Mouse (Mus musculus) lung, postnatal 0 days (tissue): ENCODE data around the gene Zgpat. TPM values are rescaled to one million over a fixed set of nuclear protein-coding genes. Genes with fewer than 3 reads are reported as not detected.

Experiments used
- ATAC-seq: fragments of 200-750 bp; cut with Nextera tagmentation; 2 replicates; pipeline ENCODE4 v1.8.0; 2017; ENCODE audit warnings: moderate library complexity
- DNase-seq: peaks from one replicate; pipeline ENCODE4 v3.0.0-alpha.2; 2016; ENCODE audit warnings: low spot score
- H3K27ac ChIP-seq: fragments of 300-500 bp; sonication (generic); 2 replicates; pipeline ENCODE4 v1.5.1; 2014; ENCODE audit warnings: antibody characterized with exemption, mild to moderate bottlenecking, low read length, mixed read lengths
- H3K27me3 ChIP-seq: fragments of 300-500 bp; sonication (generic); replicated peaks from 2 replicates; pipeline ENCODE4 v1.6.1; 2014; ENCODE audit warnings: low read length, mixed read lengths; ENCODE audit not compliant: insufficient read depth
- H3K36me3 ChIP-seq: fragments of 300-500 bp; sonication (generic); 2 replicates; pipeline ENCODE4 v1.6.1; 2014; ENCODE audit warnings: low read length, mixed read lengths; ENCODE audit not compliant: insufficient read depth
- H3K4me1 ChIP-seq: fragments of 300-500 bp; sonication (generic); 2 replicates; pipeline ENCODE4 v1.6.1; 2014; ENCODE audit warnings: antibody characterized with exemption, low read depth, low read length, mixed read lengths; ENCODE audit not compliant: insufficient read depth
- H3K4me2 ChIP-seq: fragments of 300-500 bp; sonication (generic); replicated peaks from 2 replicates; pipeline ENCODE4 v1.6.1; 2014; ENCODE audit warnings: low read depth, mild to moderate bottlenecking, low read length, moderate library complexity, mixed read lengths
- H3K4me3 ChIP-seq: fragments of 300-500 bp; sonication (generic); 2 replicates; pipeline ENCODE4 v1.5.1; 2014; ENCODE audit warnings: low read depth, low read length
- H3K9ac ChIP-seq: fragments of 300-500 bp; sonication (generic); replicated peaks from 2 replicates; pipeline ENCODE4 v1.6.1; 2014; ENCODE audit warnings: low read depth, mild to moderate bottlenecking
- H3K9me3 ChIP-seq: fragments of 300-500 bp; sonication (generic); 2 replicates; pipeline ENCODE4 v1.6.1; 2016; ENCODE audit warnings: low read length, mixed read lengths
- CTCF ChIP-seq: IDR thresholded peaks from 2 replicates; pipeline ENCODE4 v1.5.1; 2016; ENCODE audit warnings: antibody characterized with exemption, mild to moderate bottlenecking
- EP300 ChIP-seq: IDR thresholded peaks from 2 replicates; pipeline ENCODE4 v1.6.1; 2016; ENCODE audit warnings: antibody characterized with exemption, mild to moderate bottlenecking, control low read depth
- WGBS: fragments of 180-500 bp; shearing (Covaris S2); extraction: QIAGEN DNeasy Blood & Tissue Kit; methylation state at CpG from one replicate; pipeline ENCODE4 v1.1.7; 2014; 5-methylcytosine and 5-hydroxymethylcytosine counted together
- polyA plus RNA-seq: library from polyadenylated mRNA; unstranded; fragments of >200 nt; fragmentation: Nextera tagmentation; extraction: Ambion mirVana; gene quantifications from 2 replicates; pipeline ENCODE4 v1.2.1, GENCODE M21; 2015

Gene Zgpat
- polyA plus RNA-seq, 1 experiment from 2014 or later: 22.9 TPM

- DNase-seq (peak; percentile 73), ATAC-seq (peak; percentile 62)
- H3K4me1 ChIP-seq: no peaks in the 10 kb centered on the region
- no peak overlapping the region for H3K4me3 ChIP-seq
- TF ChIP-seq EP300: no peak
- TF ChIP-seq CTCF: peak; percentile 77
- no peak overlapping the region for H3K27ac ChIP-seq
- H3K9me3 ChIP-seq: no peaks in the 10 kb centered on the region
- H3K36me3 ChIP-seq: peaks cover 23% of the 10 kb centered on the region; the same call in 1 of the 2 replicates
- no peaks in the 10 kb centered on the region for H3K27me3 ChIP-seq
- no peak overlapping the region for H3K4me2 ChIP-seq
- no peak overlapping the region for H3K9ac ChIP-seq
- WGBS: 57% methylated on average over 3 of the region's 3 CpGs
Measured at GRCm38 (mm10) chr2:181334023-181334422, 30.7 kb upstream of the Zgpat start.

- Histone ChIP-seq H3K27me3 (no peaks in the 10 kb centered on the region), H3K36me3 (peaks cover 22% of the 10 kb centered on the region; the same call in 1 of the 2 replicates), H3K9ac (no peak overlapping the region), H3K27ac (no peak overlapping the region), H3K4me1 (no peaks in the 10 kb centered on the region), H3K9me3 (no peaks in the 10 kb centered on the region), H3K4me2 (no peak overlapping the region), H3K4me3 (no peak overlapping the region)
- ATAC-seq (no peak), DNase-seq (no peak)
- 92% methylated on average over 4 of the region's 4 CpGs for WGBS
- no peak for TF ChIP-seq CTCF
- TF ChIP-seq EP300: no peak
Measured at GRCm38 (mm10) chr2:181340426-181340825, 24.3 kb upstream of the Zgpat start.

GRCm38 (mm10) chr2:181342766-181343165, 22.0 kb upstream of the Zgpat start:
- Histone ChIP-seq H3K4me2 (no peak overlapping the region), H3K4me1 (no peaks in the 10 kb centered on the region), H3K27me3 (no peaks in the 10 kb centered on the region), H3K9me3 (no peaks in the 10 kb centered on the region), H3K9ac (no peak overlapping the region), H3K36me3 (peaks cover 13% of the 10 kb centered on the region; the same call in 1 of the 2 replicates), H3K27ac (no peak overlapping the region), H3K4me3 (no peak overlapping the region)
- no peak for DNase-seq
- TF ChIP-seq EP300 (no peak), CTCF (no peak)
- no peak for ATAC-seq
- WGBS: 89% methylated on average over 6 of the region's 6 CpGs

DNA sequence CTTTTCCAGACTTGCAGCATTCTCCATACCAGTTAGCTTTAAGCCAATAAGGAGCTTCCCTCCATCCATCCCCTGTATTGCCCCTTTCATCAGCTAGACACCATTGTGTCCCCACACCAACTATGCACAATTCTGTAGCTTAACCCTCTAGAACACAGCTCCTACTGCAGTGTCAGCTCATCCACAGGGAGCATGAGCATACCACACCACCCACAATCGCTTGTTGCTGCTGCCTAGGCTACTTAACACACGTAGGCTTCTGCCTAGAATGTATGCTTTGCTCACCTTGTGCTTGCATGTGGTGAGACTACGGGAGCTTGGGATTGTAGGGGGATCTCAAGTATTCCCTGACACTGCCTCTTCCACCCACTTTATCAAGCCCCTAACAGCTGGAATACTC, 7.9 kb upstream of the Zgpat start:
- WGBS: 75% methylated on average over 3 of the region's 3 CpGs
- H3K9me3 ChIP-seq: no peaks in the 10 kb centered on the region
- DNase-seq (no peak), ATAC-seq (no peak)
- no peak overlapping the region for H3K27ac ChIP-seq
- no peaks in the 10 kb centered on the region for H3K27me3 ChIP-seq
- peaks cover 40% of the 10 kb centered on the region for H3K36me3 ChIP-seq
- H3K9ac ChIP-seq: no peak overlapping the region
- TF ChIP-seq EP300 (no peak), CTCF (no peak)
- H3K4me3 ChIP-seq: no peak overlapping the region
- no peaks in the 10 kb centered on the region for H3K4me1 ChIP-seq
- no peak overlapping the region for H3K4me2 ChIP-seq

- H3K9me3 ChIP-seq: no peaks in the 10 kb centered on the region
Measured at GRCm38 (mm10) chr2:181363946-181364345, 782 bp upstream of the Zgpat start.

GRCm38 (mm10) chr2:181364487-181364859, 255 bp upstream of the Zgpat start:
- Histone ChIP-seq H3K27me3 (no peaks in the 10 kb centered on the region), H3K9ac (peak overlapping the region; percentile 86), H3K36me3 (peaks cover 21% of the 10 kb centered on the region), H3K4me2 (peak overlapping the region; percentile 97), H3K4me3 (peak overlapping the region; percentile 91), H3K27ac (peak overlapping the region; percentile 94), H3K4me1 (peaks cover 13% of the 10 kb centered on the region; the same call in 1 of the 2 replicates), H3K9me3 (no peaks in the 10 kb centered on the region)
- 7% methylated on average over 14 of the region's 14 CpGs for WGBS
- ATAC-seq (no peak), DNase-seq (no peak)
- TF ChIP-seq EP300: no peak
- no peak for TF ChIP-seq CTCF

More at GRCm38 (mm10) chr2:181363946-181364345, 782 bp upstream of the Zgpat start:
- Histone ChIP-seq H3K4me3 (peak overlapping the region; percentile 91; the same call in 1 of the 2 replicates), H3K27ac (no peak overlapping the region), H3K4me2 (peak overlapping the region; percentile 97; the same call in 1 of the 2 replicates), H3K36me3 (peaks cover 26% of the 10 kb centered on the region), H3K4me1 (peaks cover 13% of the 10 kb centered on the region; the same call in 1 of the 2 replicates), H3K9ac (no peak overlapping the region), H3K27me3 (no peaks in the 10 kb centered on the region)
- TF ChIP-seq EP300: no peak
- no peak for TF ChIP-seq CTCF
- no peak for ATAC-seq
- 77% methylated on average over 3 of the region's 3 CpGs for WGBS
- no peak for DNase-seq

- 2% methylated on average over 20 of the region's 20 CpGs for WGBS
- Histone ChIP-seq H3K27ac (peak overlapping the region; percentile 94), H3K4me1 (peaks cover 13% of the 10 kb centered on the region; the same call in 1 of the 2 replicates), H3K27me3 (no peaks in the 10 kb centered on the region), H3K36me3 (peaks cover 10% of the 10 kb centered on the region; the same call in 1 of the 2 replicates), H3K4me2 (peak overlapping the region; percentile 97), H3K4me3 (peak overlapping the region; percentile 91), H3K9me3 (no peaks in the 10 kb centered on the region), H3K9ac (peak overlapping the region; percentile 86)
- peak; percentile 41 for DNase-seq
- TF ChIP-seq EP300 (no peak), CTCF (no peak; the same call in 1 of the 2 replicates)
- ATAC-seq: peak; percentile 56
Measured at GRCm38 (mm10) chr2:181365655-181366075, 937 bp downstream of the Zgpat start.
